Mouse (Mus musculus) limb, embryonic 10.5 days (tissue): ENCODE measurements around the gene Itgb8. TPM values are rescaled to one million over a fixed set of nuclear protein-coding genes. Genes with fewer than 3 reads are reported as not detected.

ENCODE experiments used
- DNase-seq: peaks from one replicate; pipeline ENCODE4 v3.0.0-alpha.2; 2017; ENCODE audit warnings: low spot score
- H3K27ac ChIP-seq: fragments of 300-500 bp; sonication (generic); 2 replicates; pipeline ENCODE4 v1.5.1; 2016; ENCODE audit warnings: mild to moderate bottlenecking
- H3K27me3 ChIP-seq: fragments of 300-500 bp; sonication (generic); 2 replicates; pipeline ENCODE4 v1.6.1; 2016; ENCODE audit warnings: low read depth, mild to moderate bottlenecking; ENCODE audit not compliant: poor library complexity, severe bottlenecking
- H3K36me3 ChIP-seq: fragments of 300-500 bp; sonication (generic); 2 replicates; pipeline ENCODE4 v1.6.1; 2016; ENCODE audit warnings: mild to moderate bottlenecking, moderate library complexity
- H3K4me1 ChIP-seq: fragments of 300-500 bp; sonication (generic); 2 replicates; pipeline ENCODE4 v1.6.1; 2016
- H3K4me3 ChIP-seq: fragments of 300-500 bp; sonication (generic); 2 replicates; pipeline ENCODE4 v1.5.1; 2016; ENCODE audit warnings: mild to moderate bottlenecking, moderate library complexity
- H3K9me3 ChIP-seq: fragments of 300-500 bp; sonication (generic); replicated peaks from 2 replicates; pipeline ENCODE4 v1.6.1; 2016; ENCODE audit warnings: mild to moderate bottlenecking
- WGBS: fragments of 180-500 bp; shearing (Covaris S2); methylation state at CpG from one replicate; pipeline ENCODE4 v1.1.7; 2016; 5-methylcytosine and 5-hydroxymethylcytosine counted together
- polyA plus RNA-seq: library from polyadenylated mRNA; unstranded; fragments of >200 nt; fragmentation: Nextera tagmentation; extraction: Ambion mirVana; gene quantifications from 2 replicates; pipeline ENCODE4 v1.2.1, GENCODE M21; 2016

Itgb8 gene
- polyA plus RNA-seq, 1 experiment from 2014 or later, result 4.2 TPM

GRCm38 (mm10) chr12:119229601-119230000, 9.0 kb downstream of the Itgb8 start:
- Histone ChIP-seq H3K27ac (no peak overlapping the region), H3K9me3 (no peaks in the 10 kb centered on the region), H3K27me3 (no peaks in the 10 kb centered on the region), H3K36me3 (no peaks in the 10 kb centered on the region), H3K4me3 (no peak overlapping the region), H3K4me1 (no peaks in the 10 kb centered on the region)
- 93% methylated on average over 2 of the region's 2 CpGs for WGBS
- no peak for DNase-seq

GRCm38 (mm10) chr12:119227898-119228297, 10.7 kb downstream of the Itgb8 start:
- Histone ChIP-seq H3K4me3 (no peak overlapping the region), H3K27ac (no peak overlapping the region), H3K9me3 (no peaks in the 10 kb centered on the region), H3K4me1 (no peaks in the 10 kb centered on the region), H3K27me3 (no peaks in the 10 kb centered on the region), H3K36me3 (no peaks in the 10 kb centered on the region)
- WGBS, result 76% methylated on average over 1 of the region's 1 CpGs
- DNase-seq, result no peak

DNA sequence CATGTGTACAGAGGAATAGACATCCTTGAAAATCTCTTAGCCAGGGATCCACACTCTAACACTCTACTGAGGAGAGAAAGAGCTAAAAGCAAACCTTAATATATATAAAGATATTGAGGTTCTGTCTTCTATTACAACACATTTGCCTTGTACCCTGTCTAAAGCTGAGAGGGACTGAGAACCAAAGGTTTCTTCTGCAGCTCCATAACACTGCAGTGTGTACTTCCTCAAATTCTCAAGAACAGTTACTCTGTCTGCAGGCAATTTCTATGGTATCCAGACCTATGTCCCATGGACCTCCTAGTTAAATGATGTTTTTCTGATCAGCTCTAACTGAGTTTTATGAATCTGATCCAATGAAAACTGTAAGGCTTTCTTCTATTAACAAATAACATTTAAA, 13.9 kb downstream of the Itgb8 start:
- Histone ChIP-seq H3K27me3 (no peaks in the 10 kb centered on the region), H3K27ac (no peak overlapping the region), H3K4me3 (no peak overlapping the region), H3K4me1 (no peaks in the 10 kb centered on the region), H3K9me3 (no peaks in the 10 kb centered on the region), H3K36me3 (no peaks in the 10 kb centered on the region)
- no peak for DNase-seq

DNA sequence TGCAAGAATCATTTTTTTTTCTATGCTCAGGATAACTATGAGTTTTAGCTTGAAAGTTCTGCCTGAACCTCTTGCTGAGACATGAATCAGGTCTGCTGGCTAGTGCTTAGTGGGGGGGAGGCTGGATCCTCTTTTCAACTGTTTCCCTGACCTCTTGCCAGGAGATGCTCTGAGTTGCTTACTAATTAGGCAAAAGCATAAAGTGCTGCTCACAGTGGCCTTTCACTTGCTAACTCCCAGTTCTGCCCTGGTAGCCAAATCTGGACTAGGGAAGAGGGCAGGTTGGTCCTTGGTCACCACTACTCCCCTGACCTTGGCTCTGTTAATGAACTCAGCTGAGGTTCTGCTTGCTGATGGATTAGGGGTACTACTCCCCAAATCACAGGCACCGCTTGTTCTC, 19.2 kb downstream of the Itgb8 start:
- H3K27me3 ChIP-seq, result no peaks in the 10 kb centered on the region
- DNase-seq, result no peak
- no peaks in the 10 kb centered on the region for H3K36me3 ChIP-seq
- no peak overlapping the region for H3K27ac ChIP-seq
- 92% methylated on average over 1 of the region's 1 CpGs for WGBS
- no peak overlapping the region for H3K4me3 ChIP-seq
- H3K4me1 ChIP-seq, result no peaks in the 10 kb centered on the region
- no peaks in the 10 kb centered on the region for H3K9me3 ChIP-seq

DNA sequence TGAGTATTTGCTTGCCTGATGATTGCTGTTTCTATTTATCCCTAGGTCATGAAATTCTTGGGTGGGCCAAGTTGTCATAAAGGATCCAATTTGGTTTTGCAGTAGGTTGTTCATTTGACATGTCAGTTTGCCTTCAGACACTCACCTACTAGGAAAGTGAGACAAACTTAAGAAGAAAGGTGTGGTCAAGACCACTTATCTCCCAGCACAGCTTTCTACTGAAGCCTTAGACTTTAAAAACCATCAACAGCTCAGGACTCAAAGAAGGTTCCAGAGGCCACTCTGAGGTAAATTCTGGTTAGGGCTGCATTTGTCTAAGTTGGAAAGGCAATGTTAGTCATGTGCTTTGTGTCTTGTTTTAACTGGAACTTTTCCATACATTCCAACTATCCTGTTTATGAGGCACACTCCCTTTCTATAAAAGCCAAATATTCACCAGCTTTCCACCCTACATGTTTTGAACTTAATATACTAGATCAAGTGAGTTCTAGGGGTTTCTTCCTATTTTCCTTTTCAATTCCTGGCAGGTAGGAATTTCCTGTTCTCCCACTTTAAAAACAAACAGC, 20.8 kb downstream of the Itgb8 start:
- Histone ChIP-seq H3K27me3 (no peaks in the 10 kb centered on the region), H3K4me1 (no peaks in the 10 kb centered on the region), H3K4me3 (no peak overlapping the region), H3K9me3 (no peaks in the 10 kb centered on the region), H3K36me3 (no peaks in the 10 kb centered on the region), H3K27ac (no peak overlapping the region)
- DNase-seq, result no peak

GRCm38 (mm10) chr12:119215225-119215624, 23.4 kb downstream of the Itgb8 start:
- Histone ChIP-seq H3K9me3 (no peaks in the 10 kb centered on the region), H3K27me3 (no peaks in the 10 kb centered on the region), H3K4me3 (no peak overlapping the region), H3K36me3 (no peaks in the 10 kb centered on the region), H3K4me1 (no peaks in the 10 kb centered on the region), H3K27ac (no peak overlapping the region)
- no peak for DNase-seq
- 94% methylated on average over 3 of the region's 3 CpGs for WGBS

- H3K27ac ChIP-seq, result no peak overlapping the region
- no peak overlapping the region for H3K4me3 ChIP-seq
- no peaks in the 10 kb centered on the region for H3K9me3 ChIP-seq
- 21% methylated on average over 2 of the region's 2 CpGs for WGBS
- H3K27me3 ChIP-seq, result no peaks in the 10 kb centered on the region
- no peaks in the 10 kb centered on the region for H3K36me3 ChIP-seq
- no peak for DNase-seq
- no peaks in the 10 kb centered on the region for H3K4me1 ChIP-seq
Measured at GRCm38 (mm10) chr12:119211533-119211932, 27.1 kb downstream of the Itgb8 start.

DNA sequence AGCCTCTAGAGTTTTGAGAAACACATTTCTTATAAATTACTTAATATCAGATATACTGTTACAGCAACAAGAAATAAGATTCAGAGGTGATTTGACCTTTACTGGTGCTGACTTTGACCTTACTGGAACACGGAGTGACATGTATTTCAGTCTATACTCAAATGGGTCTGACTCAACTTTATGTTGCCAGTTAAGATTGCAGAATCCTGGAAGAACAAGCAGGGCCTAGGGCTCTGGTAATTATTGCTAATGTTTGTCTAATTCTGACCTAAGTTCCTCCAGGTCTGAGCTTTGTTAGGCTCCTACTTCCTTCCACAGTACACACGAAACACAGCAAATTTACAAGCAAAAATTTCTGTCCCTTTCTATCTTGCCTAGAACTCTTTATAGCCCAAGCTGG, 28.0 kb downstream of the Itgb8 start:
- Histone ChIP-seq H3K4me3 (no peak overlapping the region), H3K27ac (no peak overlapping the region), H3K36me3 (no peaks in the 10 kb centered on the region), H3K9me3 (no peaks in the 10 kb centered on the region), H3K27me3 (no peaks in the 10 kb centered on the region), H3K4me1 (no peaks in the 10 kb centered on the region)
- DNase-seq, result no peak
- WGBS, result 87% methylated on average over 2 of the region's 2 CpGs

- no peak overlapping the region for H3K4me3 ChIP-seq
- H3K27ac ChIP-seq, result no peak overlapping the region
- DNase-seq, result no peak
- no peaks in the 10 kb centered on the region for H3K27me3 ChIP-seq
- WGBS, result 83% methylated on average over 1 of the region's 1 CpGs
- no peaks in the 10 kb centered on the region for H3K9me3 ChIP-seq
- H3K36me3 ChIP-seq, result no peaks in the 10 kb centered on the region
- H3K4me1 ChIP-seq, result no peaks in the 10 kb centered on the region
Measured at GRCm38 (mm10) chr12:119210073-119210425, 28.6 kb downstream of the Itgb8 start.

GRCm38 (mm10) chr12:119209384-119210072, 29.1 kb downstream of the Itgb8 start:
- no peak for DNase-seq
- Histone ChIP-seq H3K27ac (no peak overlapping the region), H3K27me3 (no peaks in the 10 kb centered on the region), H3K9me3 (no peaks in the 10 kb centered on the region), H3K36me3 (no peaks in the 10 kb centered on the region), H3K4me1 (no peaks in the 10 kb centered on the region), H3K4me3 (no peak overlapping the region)
- WGBS, result 88% methylated on average over 2 of the region's 2 CpGs

DNA sequence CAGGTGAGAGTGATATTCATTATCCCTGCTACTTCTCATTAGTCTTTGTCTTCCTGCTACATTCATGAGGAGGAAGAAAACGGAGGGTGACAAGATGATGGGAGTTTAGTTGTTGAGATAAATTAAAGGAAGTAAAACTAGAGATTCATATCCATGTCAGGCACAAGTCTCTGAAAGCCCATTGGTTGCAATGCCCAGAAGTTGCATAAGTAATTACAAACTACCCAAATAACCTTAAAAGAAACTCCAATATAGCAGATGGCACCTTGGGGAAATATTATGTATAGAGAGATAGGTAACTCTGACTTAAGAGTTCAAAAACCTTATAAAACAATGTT, 31.2 kb downstream of the Itgb8 start:
- 71% methylated on average over 1 of the region's 1 CpGs for WGBS
- no peak for DNase-seq
- Histone ChIP-seq H3K4me1 (no peaks in the 10 kb centered on the region), H3K27ac (no peak overlapping the region), H3K4me3 (no peak overlapping the region), H3K27me3 (no peaks in the 10 kb centered on the region), H3K9me3 (no peaks in the 10 kb centered on the region), H3K36me3 (no peaks in the 10 kb centered on the region)

- Histone ChIP-seq H3K4me3 (no peak overlapping the region), H3K36me3 (no peaks in the 10 kb centered on the region), H3K4me1 (no peaks in the 10 kb centered on the region), H3K9me3 (no peaks in the 10 kb centered on the region), H3K27ac (no peak overlapping the region), H3K27me3 (no peaks in the 10 kb centered on the region)
- no peak for DNase-seq
- WGBS, result 89% methylated on average over 6 of the region's 6 CpGs
Measured at GRCm38 (mm10) chr12:119206711-119207463, 31.7 kb downstream of the Itgb8 start.

- H3K4me1 ChIP-seq, result no peaks in the 10 kb centered on the region
- no peaks in the 10 kb centered on the region for H3K27me3 ChIP-seq
- DNase-seq, result no peak
- H3K36me3 ChIP-seq, result no peaks in the 10 kb centered on the region
- WGBS, result 78% methylated on average over 2 of the region's 2 CpGs
- no peaks in the 10 kb centered on the region for H3K9me3 ChIP-seq
- no peak overlapping the region for H3K27ac ChIP-seq
- H3K4me3 ChIP-seq, result no peak overlapping the region
Measured at GRCm38 (mm10) chr12:119204411-119204810, 34.2 kb downstream of the Itgb8 start.
